Mouse (Mus musculus) MEL (cell line): ENCODE results near the gene Vpreb3. TPM values are rescaled to one million over a fixed set of nuclear protein-coding genes. Genes with fewer than 3 reads are reported as not detected.

Source experiments
- DNase-seq: peaks from one replicate; pipeline ENCODE4 v3.0.0; 2011; ENCODE audit warnings: low read depth, low spot score
- H3K27ac ChIP-seq: 2 replicates; pipeline ENCODE4 v1.5.1; 2012; ENCODE audit warnings: low read depth, mild to moderate bottlenecking, control low read depth, low read length, moderate library complexity; ENCODE audit not compliant: control insufficient read depth
- H3K27me3 ChIP-seq, 2 experiments: fragments of 150-350 bp in 1 of 2; sonication (generic) in 1 of 2; 2 replicates each; pipeline ENCODE4 v1.6.1; 2012; ENCODE audit warnings: low read length in 2 of 2, mild to moderate bottlenecking in 2 of 2, improper control_type of control experiment in 1 of 2, moderate library complexity in 1 of 2; ENCODE audit not compliant: insufficient read depth in 2 of 2, control insufficient read depth in 1 of 2
- H3K36me3 ChIP-seq, 2 experiments: 2 replicates each; pipeline ENCODE4 v1.6.1; 2012 to 2014; ENCODE audit warnings: low read length in 2 of 2, improper control_type of control experiment in 1 of 2, inconsistent platforms in 1 of 2, mild to moderate bottlenecking in 1 of 2; ENCODE audit not compliant: insufficient read depth in 2 of 2, control insufficient read depth in 1 of 2
- H3K4me1 ChIP-seq, 2 experiments: fragments of 150-350 bp in 1 of 2; sonication (generic) in 1 of 2; 2 replicates each; pipeline ENCODE4 v1.6.1; 2012; ENCODE audit warnings: low read length in 2 of 2, improper control_type of control experiment in 1 of 2, mild to moderate bottlenecking in 1 of 2; ENCODE audit not compliant: insufficient read depth in 2 of 2, control insufficient read depth in 1 of 2
- H3K4me3 ChIP-seq, 2 experiments: fragments of 150-350 bp in 1 of 2; sonication (generic) in 1 of 2; 2 replicates each; pipeline ENCODE4 v1.5.1; 2012; ENCODE audit warnings: low read depth in 2 of 2, low read length in 2 of 2, mild to moderate bottlenecking in 2 of 2, moderate library complexity in 2 of 2, control low read depth in 1 of 2, improper control_type of control experiment in 1 of 2; ENCODE audit not compliant: control insufficient read depth in 1 of 2, insufficient read depth in 1 of 2
- H3K79me2 ChIP-seq: 2 replicates; pipeline ENCODE4 v1.6.1; 2012; ENCODE audit warnings: mild to moderate bottlenecking, low read length, moderate library complexity; ENCODE audit not compliant: control insufficient read depth, poor library complexity, insufficient read depth
- H3K9ac ChIP-seq: 2 replicates; pipeline ENCODE4 v1.6.1; 2012; ENCODE audit warnings: low read depth, mild to moderate bottlenecking, control low read depth, low read length, moderate library complexity; ENCODE audit not compliant: control insufficient read depth, poor library complexity, severe bottlenecking
- H3K9me3 ChIP-seq: fragments of 150-350 bp; sonication (generic); replicated peaks from 2 replicates; pipeline ENCODE4 v1.6.1; 2012; ENCODE audit warnings: mild to moderate bottlenecking, low read length, improper control_type of control experiment, moderate library complexity; ENCODE audit not compliant: insufficient read depth
- BHLHE40 ChIP-seq: IDR thresholded peaks from 2 replicates; pipeline ENCODE4 v1.6.1; 2012; ENCODE audit warnings: low read depth, mild to moderate bottlenecking, inconsistent platforms, low read length, improper control_type of control experiment, borderline replicate concordance
- CHD2 ChIP-seq: IDR thresholded peaks from 2 replicates; pipeline ENCODE4 v1.6.1; 2011; ENCODE audit warnings: low read length, improper control_type of control experiment
- CTCF ChIP-seq, 3 experiments: IDR thresholded peaks in 2 of 3; conservative IDR thresholded peaks in 1 of 3; 2 replicates each; pipeline ENCODE4 v1.5.1; 2011 to 2012; ENCODE audit warnings: low read length in 3 of 3, low read depth in 2 of 3, mild to moderate bottlenecking in 2 of 3, improper control_type of control experiment in 1 of 3, inconsistent platforms in 1 of 3, mixed read lengths in 1 of 3, moderate library complexity in 1 of 3; ENCODE audit not compliant: control insufficient read depth in 1 of 3, insufficient read depth in 1 of 3, poor library complexity in 1 of 3, severe bottlenecking in 1 of 3
- ELF1 ChIP-seq: IDR thresholded peaks from 2 replicates; pipeline ENCODE4 v1.6.1; 2014; ENCODE audit warnings: low read depth, mild to moderate bottlenecking, inconsistent platforms, low read length, improper control_type of control experiment, moderate library complexity
- GATA1 ChIP-seq: IDR thresholded peaks from 2 replicates; pipeline ENCODE4 v1.6.1; 2011; ENCODE audit warnings: low read depth, low read length, improper control_type of control experiment
- NELFE ChIP-seq: IDR thresholded peaks from 2 replicates; pipeline ENCODE4 v1.6.1; 2011; ENCODE audit warnings: low read depth, low read length, improper control_type of control experiment
- POLR2AphosphoS2 ChIP-seq: IDR thresholded peaks from 2 replicates; pipeline ENCODE4 v1.6.1; 2011; ENCODE audit warnings: low read length, improper control_type of control experiment
- POLR2AphosphoS5 ChIP-seq: IDR thresholded peaks from 2 replicates; pipeline ENCODE4 v1.6.1; 2012; ENCODE audit warnings: low read depth, borderline replicate concordance, mild to moderate bottlenecking, inconsistent platforms, low read length, moderate library complexity, mixed read lengths
- RAD21 ChIP-seq: IDR thresholded peaks from 2 replicates; pipeline ENCODE4 v1.6.1; 2011; ENCODE audit warnings: mild to moderate bottlenecking, low read depth, low read length, improper control_type of control experiment
- SMC3 ChIP-seq: IDR thresholded peaks from 2 replicates; pipeline ENCODE4 v1.6.1; 2011; ENCODE audit warnings: low read depth, low read length, improper control_type of control experiment
- TAL1 ChIP-seq: IDR thresholded peaks from 2 replicates; pipeline ENCODE4 v1.6.1; 2012; ENCODE audit warnings: mild to moderate bottlenecking, inconsistent platforms, low read length, moderate library complexity, mixed read lengths
- TBP ChIP-seq: IDR thresholded peaks from 2 replicates; pipeline ENCODE4 v1.8.0; 2011; ENCODE audit warnings: low read depth, low read length, improper control_type of control experiment
- USF2 ChIP-seq, 2 experiments: IDR thresholded peaks; 2 replicates each; pipeline ENCODE4 v1.6.1; 2011 to 2012; ENCODE audit warnings: improper control_type of control experiment in 2 of 2, low read length in 2 of 2, borderline replicate concordance in 1 of 2, inconsistent platforms in 1 of 2, low read depth in 1 of 2, mild to moderate bottlenecking in 1 of 2; ENCODE audit not compliant: insufficient read depth in 1 of 2
- ZC3H11A ChIP-seq: IDR thresholded peaks from 2 replicates; pipeline ENCODE4 v1.6.1; 2012; ENCODE audit warnings: low read depth, mild to moderate bottlenecking, inconsistent platforms, low read length, improper control_type of control experiment
- ZKSCAN1 ChIP-seq: IDR thresholded peaks from 2 replicates; pipeline ENCODE4 v1.6.1; 2012; ENCODE audit warnings: low read depth, mild to moderate bottlenecking, inconsistent platforms, low read length, improper control_type of control experiment, moderate library complexity
- polyA plus RNA-seq, 2 experiments: library from polyadenylated mRNA; stranded (reverse) in 1 of 2; unstranded in 1 of 2; fragments of >175 nt in 1 of 2; fragments of >200 nt in 1 of 2; gene quantifications; 2 replicates each; pipeline versions ENCODE4 v1.2.1 to v1.2.4; 2012; ENCODE audit warnings: low replicate concordance in 2 of 2, low read depth in 1 of 2; ENCODE audit not compliant: insufficient read length in 2 of 2, insufficient read depth in 1 of 2, missing spikeins in 1 of 2
- total RNA-seq: library from RNA; depleted of rRNA; stranded (reverse); fragments of 300-350 nt; gene quantifications from 2 replicates; pipeline ENCODE4 v1.2.3, GENCODE M21; 2012

Vpreb3 gene
- total and polyA plus RNA-seq, 3 experiments = 0.27 to 0.88 TPM; not detected in 1

DNA sequence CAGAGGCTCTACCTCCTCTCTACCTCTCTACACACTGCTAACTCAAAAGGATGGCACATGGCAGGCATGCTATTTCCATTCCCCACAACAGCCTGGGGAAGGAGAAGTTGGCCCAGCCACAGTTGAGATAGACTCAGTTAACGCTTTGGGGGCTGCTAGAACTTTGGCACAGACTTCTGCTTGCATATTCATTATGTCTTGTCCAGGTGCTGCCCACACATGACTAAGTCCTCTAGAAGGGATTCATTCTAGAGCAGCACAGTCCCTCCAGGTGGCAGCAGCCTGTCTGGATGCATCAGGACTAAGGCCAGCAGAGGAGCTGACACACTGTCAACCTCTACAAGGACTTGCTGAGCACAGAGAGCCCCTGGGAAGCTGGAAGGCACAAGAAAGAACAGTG, 46.6 kb upstream of the Vpreb3 start:
- no peaks in the 10 kb centered on the region for H3K27me3 ChIP-seq
- H3K9ac ChIP-seq = no peak overlapping the region
- H3K27ac ChIP-seq = no peak overlapping the region
- no peaks in the 10 kb centered on the region for H3K9me3 ChIP-seq
- no peaks in the 10 kb centered on the region for H3K79me2 ChIP-seq
- no peak for TF ChIP-seq ELF1
- no peak for DNase-seq
- no peaks in the 10 kb centered on the region for H3K4me1 ChIP-seq
- H3K36me3 ChIP-seq = peaks cover 0 to 2% of the 10 kb centered on the region in 2 experiments; a peak in 2 of 4 replicates
- H3K4me3 ChIP-seq = no peak overlapping the region

GRCm38 (mm10) chr10:75897373-75897772, 45.5 kb upstream of the Vpreb3 start:
- H3K9ac ChIP-seq = no peak overlapping the region
- H3K36me3 ChIP-seq = peaks cover 0 to 9% of the 10 kb centered on the region in 2 experiments; a peak in 2 of 4 replicates
- no peaks in the 10 kb centered on the region for H3K4me1 ChIP-seq
- TF ChIP-seq CTCF (IDR thresholded peaks at IDR 0.05 in 2 of 3, conservative IDR thresholded peaks at IDR 0.05 in 1 of 3; ENCODE audit: control insufficient read depth in 1 of 3, insufficient read depth in 1 of 3, low read depth in 2 of 3, low read length in 3 of 3, poor library complexity in 1 of 3, severe bottlenecking in 1 of 3) = peak; percentile 65 to 77 (median 66)
- no peak for TF ChIP-seq USF2 (IDR thresholded peaks at IDR 0.05; ENCODE audit: borderline replicate concordance in 1 of 2, insufficient read depth in 1 of 2, low read depth in 1 of 2, low read length in 2 of 2)
- no peak for TF ChIP-seq CHD2
- peak; percentile 30 for TF ChIP-seq RAD21
- no peak for TF ChIP-seq TBP
- peak; percentile 60 for TF ChIP-seq SMC3
- TF ChIP-seq GATA1 = peak; percentile 55; the same call in 1 of the 2 replicates
- no peak overlapping the region for H3K27ac ChIP-seq
- H3K79me2 ChIP-seq = no peaks in the 10 kb centered on the region
- H3K4me3 ChIP-seq = no peak overlapping the region
- no peaks in the 10 kb centered on the region for H3K27me3 ChIP-seq
- no peaks in the 10 kb centered on the region for H3K9me3 ChIP-seq
- DNase-seq = peak; percentile 43

DNA sequence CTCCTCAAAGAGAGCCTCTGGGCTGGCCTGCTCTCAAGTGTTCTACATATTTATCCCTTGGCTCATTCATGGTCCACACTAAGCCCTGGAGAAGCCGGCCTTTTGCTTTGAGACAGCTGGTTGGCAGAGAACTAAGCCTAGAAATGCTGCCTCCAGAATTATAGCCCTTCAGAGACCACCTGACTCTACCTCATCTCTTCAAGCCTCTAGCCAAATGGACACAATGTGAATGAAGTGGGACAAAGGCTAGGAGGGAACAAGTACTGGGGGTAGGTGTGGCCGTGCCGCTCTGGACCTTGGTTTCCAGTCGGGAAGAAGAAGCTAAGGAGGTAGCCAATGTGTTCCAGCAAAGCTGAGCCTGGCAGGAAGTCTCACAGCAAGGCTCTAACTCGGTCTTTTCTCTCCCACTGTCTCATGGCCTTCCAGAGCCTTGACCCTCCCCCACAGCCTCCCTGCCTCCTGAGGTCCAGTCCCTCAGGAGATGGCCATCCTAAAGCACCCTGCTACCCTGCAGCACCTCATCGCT, 44.8 kb upstream of the Vpreb3 start:
- no peak overlapping the region for H3K4me3 ChIP-seq
- no peak overlapping the region for H3K27ac ChIP-seq
- no peak for DNase-seq
- H3K36me3 ChIP-seq = peaks cover 0 to 12% of the 10 kb centered on the region in 2 experiments; a peak in 2 of 4 replicates
- no peak overlapping the region for H3K9ac ChIP-seq
- H3K79me2 ChIP-seq = no peaks in the 10 kb centered on the region
- H3K9me3 ChIP-seq = no peaks in the 10 kb centered on the region
- no peak for TF ChIP-seq POLR2AphosphoS2
- no peak for TF ChIP-seq TAL1
- TF ChIP-seq BHLHE40 = no peak
- no peak for TF ChIP-seq NELFE
- no peak for TF ChIP-seq POLR2AphosphoS5
- TF ChIP-seq TBP = no peak
- no peak for TF ChIP-seq ELF1
- TF ChIP-seq ZC3H11A = no peak
- TF ChIP-seq ZKSCAN1 = no peak
- no peak for TF ChIP-seq CTCF (IDR thresholded peaks at IDR 0.05 in 2 of 3, conservative IDR thresholded peaks at IDR 0.05 in 1 of 3; ENCODE audit: control insufficient read depth in 1 of 3, insufficient read depth in 1 of 3, low read depth in 2 of 3, low read length in 3 of 3, poor library complexity in 1 of 3, severe bottlenecking in 1 of 3)
- no peaks in the 10 kb centered on the region for H3K27me3 ChIP-seq
- H3K4me1 ChIP-seq = no peaks in the 10 kb centered on the region
